Comparison of ENCODE assay signal across 10 mouse cellular contexts in genomic region chr2:70456205-70456604, GRCm38 (mm10). TPM values are rescaled to one million over a fixed set of nuclear protein-coding genes. Genes with fewer than 3 reads are reported as not detected.
DNase-seq lines count a peak whose midpoint lies in the region; ATAC-seq and TF ChIP-seq lines count a peak whose summit lies in the region.
"Had no signal": no experiment of that assay in that cellular context is flagged by ENCODE, and none has a peak within 500 bp of the region (broad histone marks: within the 10 kb centered on the region; RNA-seq: fewer than 3 reads in every experiment).

No protein-coding gene starts in this region.

- H3K9me3 ChIP-seq in lung, embryonic 16.5 days (ENCODE audit: control insufficient read depth, low read length): no peaks in the 10 kb centered on the region
- H3K9me3 ChIP-seq in forebrain, embryonic 16.5 days (ENCODE audit: control insufficient read depth, low read length): no peaks in the 10 kb centered on the region
- no peaks in the 10 kb centered on the region for H3K9me3 ChIP-seq in liver, embryonic 15.5 days (replicated peaks)
- H3K9me3 ChIP-seq in stomach, postnatal 0 days (ENCODE audit: control insufficient read depth, low read length): no peaks in the 10 kb centered on the region

- DNase-seq in lung, adult 2 months: no peak
- DNase-seq in stomach, postnatal 0 days (ENCODE audit: low spot score): no peak
- DNase-seq in cerebellum, adult 9-10 months: no peak
- DNase-seq in cerebellum, adult 11-12 months: no peak
- DNase-seq: right cerebral cortex, adult 18-20 months had no signal

- peak overlapping the region; percentile 36 for H3K4me3 ChIP-seq in lung, embryonic 16.5 days (ENCODE audit: low read length)
- H3K4me3 ChIP-seq in lung, adult 2 months (replicated peaks; ENCODE audit: extremely low read depth, low read depth, low read length): no peak overlapping the region
- 0 out of 2 replicates have a peak overlapping the region, but pooled peaks have one; percentile 0 for H3K4me3 ChIP-seq in forebrain, embryonic 16.5 days (replicated peaks; ENCODE audit: low read length)
- H3K4me3 ChIP-seq in liver, embryonic 15.5 days (replicated peaks): no peak overlapping the region
- no peak overlapping the region; the same call in 1 of the 2 replicates for H3K4me3 ChIP-seq in stomach, postnatal 0 days (ENCODE audit: low read depth, low read length)

- H3K27ac ChIP-seq in lung, embryonic 16.5 days (ENCODE audit: low read length): 0 out of 2 replicates have a peak overlapping the region, but pooled peaks have one; percentile 36
- no peak overlapping the region for H3K27ac ChIP-seq in forebrain, embryonic 16.5 days (ENCODE audit: low read length)
- no peak overlapping the region for H3K27ac ChIP-seq in liver, embryonic 15.5 days (replicated peaks)
- H3K27ac ChIP-seq in stomach, postnatal 0 days (replicated peaks): no peak overlapping the region

- peak overlapping the region; percentile 50; the same call in 1 of the 2 replicates for H3K9ac ChIP-seq in lung, embryonic 16.5 days (ENCODE audit: low read length)
- H3K9ac ChIP-seq in forebrain, embryonic 16.5 days (replicated peaks; ENCODE audit: low read depth, low read length): no peak overlapping the region
- no peak overlapping the region for H3K9ac ChIP-seq in liver, embryonic 15.5 days
- H3K9ac ChIP-seq in stomach, postnatal 0 days (ENCODE audit: low read length): no peak overlapping the region

- no peak for ATAC-seq in lung, embryonic 16.5 days (ENCODE audit: low read depth)
- peak; percentile 45; the same call in 1 of the 2 replicates for ATAC-seq in forebrain, embryonic 16.5 days
- no peak for ATAC-seq in liver, embryonic 15.5 days (ENCODE audit: insufficient read depth)
- ATAC-seq in stomach, postnatal 0 days (ENCODE audit: low FRiP score, low TSS enrichment): no peak
- ATAC-seq in erythroblast, adult 5-6 weeks (replicated peaks; ENCODE audit: low FRiP score, poor library complexity, severe bottlenecking): no peak

- 11% methylated on average over 12 of the region's 12 CpGs for WGBS in lung, embryonic 16.5 days
- WGBS in lung, adult 2 months: 11% methylated on average over 12 of the region's 12 CpGs
- 6% methylated on average over 12 of the region's 12 CpGs for WGBS in forebrain, embryonic 16.5 days
- WGBS in liver, embryonic 15.5 days (ENCODE audit: insufficient replicate concordance): 9% methylated on average over 12 of the region's 12 CpGs
- WGBS in stomach, postnatal 0 days: 13% methylated on average over 12 of the region's 12 CpGs

- H3K36me3 ChIP-seq in lung, embryonic 16.5 days (ENCODE audit: control insufficient read depth, insufficient read depth, low read length): no peaks in the 10 kb centered on the region
- no peaks in the 10 kb centered on the region for H3K36me3 ChIP-seq in forebrain, embryonic 16.5 days (ENCODE audit: control insufficient read depth, insufficient read depth)
- no peaks in the 10 kb centered on the region for H3K36me3 ChIP-seq in liver, embryonic 15.5 days (replicated peaks)
- no peaks in the 10 kb centered on the region for H3K36me3 ChIP-seq in stomach, postnatal 0 days (ENCODE audit: control insufficient read depth, insufficient read depth, low read length)

- no peak for TF ChIP-seq CTCF in lung, adult 2 months (IDR thresholded peaks at IDR 0.05; ENCODE audit: insufficient read depth, low read length)
- no peak for TF ChIP-seq CTCF in stomach, postnatal 0 days (IDR thresholded peaks at IDR 0.05; ENCODE audit: low read depth)

- no peaks in the 10 kb centered on the region for H3K27me3 ChIP-seq in lung, embryonic 16.5 days (ENCODE audit: control insufficient read depth, insufficient read depth, low read depth, low read length)
- H3K27me3 ChIP-seq in forebrain, embryonic 16.5 days (replicated peaks; ENCODE audit: control insufficient read depth, insufficient read depth, low read length): peaks cover 9% of the 10 kb centered on the region; the same call in 1 of the 2 replicates
- 0 out of 2 replicates have a peak, but pooled peaks cover 8% of the 10 kb centered on the region for H3K27me3 ChIP-seq in liver, embryonic 15.5 days
- H3K27me3 ChIP-seq in stomach, postnatal 0 days (ENCODE audit: control insufficient read depth, insufficient read depth, low read length): no peaks in the 10 kb centered on the region

- TF ChIP-seq POLR2A in lung, adult 2 months (IDR thresholded peaks at IDR 0.05; ENCODE audit: borderline replicate concordance, extremely low read depth, low read depth, low read length): no peak

- no peaks in the 10 kb centered on the region for H3K4me1 ChIP-seq in lung, embryonic 16.5 days (replicated peaks; ENCODE audit: control insufficient read depth, insufficient read depth, low read length)
- no peaks in the 10 kb centered on the region for H3K4me1 ChIP-seq in lung, adult 2 months (ENCODE audit: control insufficient read depth, insufficient read depth, low read length)
- H3K4me1 ChIP-seq in forebrain, embryonic 16.5 days (replicated peaks; ENCODE audit: control insufficient read depth, insufficient read depth, low read length): no peaks in the 10 kb centered on the region
- no peaks in the 10 kb centered on the region for H3K4me1 ChIP-seq in liver, embryonic 15.5 days (replicated peaks)
- H3K4me1 ChIP-seq in stomach, postnatal 0 days (replicated peaks; ENCODE audit: control insufficient read depth, insufficient read depth): 0 out of 2 replicates have a peak, but pooled peaks cover 2% of the 10 kb centered on the region

- TF ChIP-seq EP300 in stomach, postnatal 0 days (optimal IDR thresholded peaks at IDR 0.05): no peak

- H3K4me2 ChIP-seq in lung, embryonic 16.5 days (ENCODE audit: low read depth, low read length): peak overlapping the region; percentile 68
- peak overlapping the region; percentile 16 for H3K4me2 ChIP-seq in forebrain, embryonic 16.5 days (ENCODE audit: low read length)
- H3K4me2 ChIP-seq in liver, embryonic 15.5 days: peak overlapping the region; percentile 10; the same call in 1 of the 2 replicates
- peak overlapping the region; percentile 34 for H3K4me2 ChIP-seq in stomach, postnatal 0 days (replicated peaks; ENCODE audit: low read depth)

RNA-seq across cellular contexts. Expression of gene Sp5, which starts 18.5 kb away (rescaled TPM):
- polyA plus RNA-seq in lung, embryonic 16.5 days (2015; fragmentation: Nextera tagmentation; extraction: Ambion mirVana): 5.1 and 5.7 TPM in 2 replicates
- 6.0 and 9.5 TPM in 2 replicates for polyA plus RNA-seq in lung, adult 2 months (2012; rRNA removed)
- polyA plus RNA-seq in forebrain, embryonic 16.5 days (2015; fragmentation: Nextera tagmentation; extraction: Ambion mirVana): 1.8 and 2.0 TPM in 2 replicates
- 0.09 TPM in 1 of 2 replicates, not detected in the other for polyA plus RNA-seq in liver, embryonic 15.5 days (2015; fragmentation: Nextera tagmentation; extraction: Ambion mirVana)
- 1.8 and 2.0 TPM in 2 replicates for polyA plus RNA-seq in stomach, postnatal 0 days (2015; fragmentation: Nextera tagmentation; extraction: Ambion mirVana)
- not detected in 2 replicates for total RNA-seq in erythroblast, adult 5-6 weeks (2015; ENCODE audit: low replicate concordance)
- total RNA-seq in erythroblast, adult 5-6 weeks (2017; ENCODE audit: low replicate concordance): not detected in 2 replicates

RNA-seq across cellular contexts. Expression of gene Erich2, which starts 52.4 kb away (rescaled TPM):
- 10.0 and 11.9 TPM in 2 replicates for polyA plus RNA-seq in lung, embryonic 16.5 days (2015; fragmentation: Nextera tagmentation; extraction: Ambion mirVana)
- 3.5 and 4.4 TPM in 2 replicates for polyA plus RNA-seq in lung, adult 2 months (2012; rRNA removed)
- 1.3 and 2.6 TPM in 2 replicates for polyA plus RNA-seq in forebrain, embryonic 16.5 days (2015; fragmentation: Nextera tagmentation; extraction: Ambion mirVana)
- not detected in 2 replicates for polyA plus RNA-seq in liver, embryonic 15.5 days (2015; fragmentation: Nextera tagmentation; extraction: Ambion mirVana)
- polyA plus RNA-seq in stomach, postnatal 0 days (2015; fragmentation: Nextera tagmentation; extraction: Ambion mirVana): 1.1 and 1.7 TPM in 2 replicates
- total RNA-seq in erythroblast, adult 5-6 weeks (2015; ENCODE audit: low replicate concordance): not detected in 2 replicates
- total RNA-seq in erythroblast, adult 5-6 weeks (2017; ENCODE audit: low replicate concordance): 0.60 TPM in 1 of 2 replicates, not detected in the other
- total RNA-seq: liver, adult 2 months had no signal
- polyA plus RNA-seq: liver, adult 2 months had no signal

Comparison
In these comparisons a context has a peak if more than half of its experiments do, and no peak if none do; other contexts are left out.
1. H3K4me3 ChIP-seq: peak in lung, embryonic 16.5 days (single experiment) and forebrain, embryonic 16.5 days (single experiment); none in lung, adult 2 months (single experiment), liver, embryonic 15.5 days (single experiment) and stomach, postnatal 0 days (single experiment).
2. H3K4me2 ChIP-seq: peak in every context shown above with its lines; median percentile 68 in lung, embryonic 16.5 days; 34 in stomach, postnatal 0 days; 16 in forebrain, embryonic 16.5 days; 10 in liver, embryonic 15.5 days.